Mouse (Mus musculus): Measurements from ENCODE around the gene Tcf20. TPM values are rescaled to one million over a fixed set of nuclear protein-coding genes. Genes with fewer than 3 reads are reported as not detected.

Gene Tcf20
- polyA plus RNA-seq, 1 experiment from 2014 or later, result 3.9 TPM

DNA sequence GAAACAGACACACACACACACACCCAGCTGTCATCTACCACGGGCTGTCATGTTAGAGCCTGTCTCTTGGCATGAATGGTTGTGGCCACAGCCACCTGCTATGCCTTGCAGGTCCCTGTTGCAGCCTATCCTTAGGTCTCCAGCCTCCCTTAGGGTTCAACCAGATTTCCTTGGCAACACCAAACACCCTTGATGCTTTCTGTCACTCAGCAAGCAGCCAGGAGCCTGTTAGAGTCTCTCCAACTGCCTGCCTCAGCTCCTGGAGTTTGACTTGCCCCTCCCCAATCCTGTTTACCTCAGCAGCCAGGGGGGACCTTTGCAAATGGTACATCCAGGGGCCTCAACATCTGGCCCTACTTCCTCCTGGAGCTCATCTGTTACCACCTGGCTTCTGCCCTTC is 13.2 kb downstream of the Tcf20 start:
- no peak for TF ChIP-seq CTCF (IDR thresholded peaks at IDR 0.05; ENCODE audit: low read depth)
- no peaks in the 10 kb centered on the region for H3K4me1 ChIP-seq (replicated peaks; ENCODE audit: control insufficient read depth, insufficient read depth, low read length)
- no peaks in the 10 kb centered on the region for H3K27me3 ChIP-seq (replicated peaks; ENCODE audit: control insufficient read depth, insufficient read depth, low read length)
- no peak overlapping the region for H3K9ac ChIP-seq (ENCODE audit: low read depth, low read length)
- no peak overlapping the region for H3K4me3 ChIP-seq (ENCODE audit: low read depth, low read length)
- ATAC-seq, result no peak
- H3K36me3 ChIP-seq (ENCODE audit: control insufficient read depth, insufficient read depth), result no peaks in the 10 kb centered on the region
- no peaks in the 10 kb centered on the region for H3K9me3 ChIP-seq (ENCODE audit: control insufficient read depth)
- 85% methylated on average over 1 of the region's 1 CpGs for WGBS
- H3K4me2 ChIP-seq (replicated peaks; ENCODE audit: low read depth), result no peak overlapping the region
- no peak overlapping the region for H3K27ac ChIP-seq (ENCODE audit: low read depth, low read length)

DNA sequence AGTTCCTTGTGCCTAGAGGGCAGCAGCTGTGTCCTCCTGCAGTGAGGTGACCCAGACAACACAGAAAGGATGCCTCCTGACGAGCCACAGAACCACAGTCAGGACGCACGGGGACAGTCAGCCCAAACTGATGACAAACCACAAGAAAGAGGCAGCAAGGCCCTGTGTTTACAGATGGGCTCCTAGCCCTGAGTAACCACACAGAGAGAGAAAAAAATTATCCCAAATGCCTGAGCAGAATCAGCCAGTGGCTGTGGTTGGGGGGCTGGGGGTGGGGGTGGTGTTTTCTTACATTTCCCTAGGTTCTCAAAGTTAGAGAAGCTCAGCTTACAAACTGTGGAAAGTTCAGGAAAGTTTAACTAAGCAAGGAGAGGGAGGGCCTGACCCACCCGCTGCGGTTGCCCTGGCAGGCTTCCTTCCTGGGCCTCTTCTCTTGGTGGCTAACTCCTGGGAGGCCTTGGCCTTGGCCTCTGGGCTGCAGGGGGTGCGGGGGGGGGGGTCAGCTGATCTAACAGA is 18.4 kb downstream of the Tcf20 start:
- WGBS, result 45% methylated on average over 6 of the region's 6 CpGs
- Histone ChIP-seq H3K9me3 (ENCODE audit: control insufficient read depth) (no peaks in the 10 kb centered on the region), H3K4me1 (replicated peaks; ENCODE audit: control insufficient read depth, insufficient read depth, low read length) (no peaks in the 10 kb centered on the region), H3K4me2 (replicated peaks; ENCODE audit: low read depth) (no peak overlapping the region), H3K9ac (ENCODE audit: low read depth, low read length) (no peak overlapping the region), H3K27me3 (replicated peaks; ENCODE audit: control insufficient read depth, insufficient read depth, low read length) (peaks cover 6% of the 10 kb centered on the region; the same call in 1 of the 2 replicates), H3K36me3 (ENCODE audit: control insufficient read depth, insufficient read depth) (no peaks in the 10 kb centered on the region), H3K4me3 (ENCODE audit: low read depth, low read length) (no peak overlapping the region), H3K27ac (ENCODE audit: low read depth, low read length) (no peak overlapping the region)
- TF ChIP-seq CTCF (IDR thresholded peaks at IDR 0.05; ENCODE audit: low read depth), result no peak
- no peak for ATAC-seq

GRCm38 (mm10) chr15:82968449-82968848 is 19.2 kb downstream of the Tcf20 start:
- Histone ChIP-seq H3K4me1 (replicated peaks; ENCODE audit: control insufficient read depth, insufficient read depth, low read length) (no peaks in the 10 kb centered on the region), H3K9me3 (ENCODE audit: control insufficient read depth) (no peaks in the 10 kb centered on the region), H3K9ac (ENCODE audit: low read depth, low read length) (no peak overlapping the region), H3K27ac (ENCODE audit: low read depth, low read length) (no peak overlapping the region), H3K36me3 (ENCODE audit: control insufficient read depth, insufficient read depth) (no peaks in the 10 kb centered on the region), H3K4me2 (replicated peaks; ENCODE audit: low read depth) (peak overlapping the region; percentile 24), H3K27me3 (replicated peaks; ENCODE audit: control insufficient read depth, insufficient read depth, low read length) (peaks cover 7% of the 10 kb centered on the region; the same call in 1 of the 2 replicates), H3K4me3 (ENCODE audit: low read depth, low read length) (no peak overlapping the region)
- TF ChIP-seq CTCF (IDR thresholded peaks at IDR 0.05; ENCODE audit: low read depth), result no peak
- ATAC-seq, result no peak
- 13% methylated on average over 20 of the region's 22 CpGs for WGBS

- H3K4me1 ChIP-seq (replicated peaks; ENCODE audit: control insufficient read depth, insufficient read depth, low read length), result no peaks in the 10 kb centered on the region
- H3K36me3 ChIP-seq (ENCODE audit: control insufficient read depth, insufficient read depth), result no peaks in the 10 kb centered on the region
- peaks cover 10% of the 10 kb centered on the region for H3K27me3 ChIP-seq (replicated peaks; ENCODE audit: control insufficient read depth, insufficient read depth, low read length)
- H3K4me3 ChIP-seq (ENCODE audit: low read depth, low read length), result no peak overlapping the region
- no peak overlapping the region for H3K27ac ChIP-seq (ENCODE audit: low read depth, low read length)
- 0 out of 2 replicates have a peak overlapping the region, but pooled peaks have one; percentile 24 for H3K4me2 ChIP-seq (replicated peaks; ENCODE audit: low read depth)
- WGBS, result 53% methylated on average over 6 of the region's 6 CpGs
- no peak for ATAC-seq
- TF ChIP-seq CTCF (IDR thresholded peaks at IDR 0.05; ENCODE audit: low read depth), result no peak
- H3K9ac ChIP-seq (ENCODE audit: low read depth, low read length), result no peak overlapping the region
- no peaks in the 10 kb centered on the region for H3K9me3 ChIP-seq (ENCODE audit: control insufficient read depth)
Observed at GRCm38 (mm10) chr15:82967947-82968346, 19.7 kb downstream of the Tcf20 start.

- WGBS, result 78% methylated on average over 14 of the region's 14 CpGs
- Histone ChIP-seq H3K9ac (ENCODE audit: low read depth, low read length) (no peak overlapping the region), H3K27ac (ENCODE audit: low read depth, low read length) (no peak overlapping the region), H3K4me2 (replicated peaks; ENCODE audit: low read depth) (peak overlapping the region; percentile 79), H3K27me3 (replicated peaks; ENCODE audit: control insufficient read depth, insufficient read depth, low read length) (peaks cover 43% of the 10 kb centered on the region), H3K4me3 (ENCODE audit: low read depth, low read length) (no peak overlapping the region), H3K9me3 (ENCODE audit: control insufficient read depth) (no peaks in the 10 kb centered on the region), H3K36me3 (ENCODE audit: control insufficient read depth, insufficient read depth) (no peaks in the 10 kb centered on the region), H3K4me1 (replicated peaks; ENCODE audit: control insufficient read depth, insufficient read depth, low read length) (peaks cover 5% of the 10 kb centered on the region; the same call in 1 of the 2 replicates)
- ATAC-seq, result no peak
- no peak for TF ChIP-seq CTCF (IDR thresholded peaks at IDR 0.05; ENCODE audit: low read depth)
Observed at GRCm38 (mm10) chr15:82964266-82964825, 23.3 kb downstream of the Tcf20 start.

- Histone ChIP-seq H3K27me3 (replicated peaks; ENCODE audit: control insufficient read depth, insufficient read depth, low read length) (peaks cover 43% of the 10 kb centered on the region), H3K4me3 (ENCODE audit: low read depth, low read length) (peak overlapping the region; percentile 26), H3K9ac (ENCODE audit: low read depth, low read length) (no peak overlapping the region), H3K27ac (ENCODE audit: low read depth, low read length) (no peak overlapping the region), H3K4me1 (replicated peaks; ENCODE audit: control insufficient read depth, insufficient read depth, low read length) (peaks cover 5% of the 10 kb centered on the region; the same call in 1 of the 2 replicates), H3K36me3 (ENCODE audit: control insufficient read depth, insufficient read depth) (no peaks in the 10 kb centered on the region), H3K4me2 (replicated peaks; ENCODE audit: low read depth) (peak overlapping the region; percentile 79), H3K9me3 (ENCODE audit: control insufficient read depth) (no peaks in the 10 kb centered on the region)
- ATAC-seq, result 0 out of 2 replicates have a peak, but pooled peaks have one; percentile 40
- TF ChIP-seq CTCF (IDR thresholded peaks at IDR 0.05; ENCODE audit: low read depth), result no peak
- 10% methylated on average over 10 of the region's 82 CpGs for WGBS
Observed at GRCm38 (mm10) chr15:82963556-82964156, 24.0 kb downstream of the Tcf20 start.
